Mouse (Mus musculus) cerebellum, postnatal 36 days (tissue): Measurements from ENCODE around the gene Arhgef15.
A peak's percentile ranks its signal among the peaks of the same experiment; 100 is the strongest.
"Not testable (repeated sequence)": the region's sequence is repeated elsewhere in the genome, so short reads cannot be mapped to it uniquely, and the experiment has no call there.

ENCODE experiments used
- DNase-seq, 2 experiments: peaks; one replicate each; pipeline ENCODE4 v3.0.0; 2021 to 2022; ENCODE audit warnings: mixed read lengths in 2 of 2

Gene Arhgef15

DNA sequence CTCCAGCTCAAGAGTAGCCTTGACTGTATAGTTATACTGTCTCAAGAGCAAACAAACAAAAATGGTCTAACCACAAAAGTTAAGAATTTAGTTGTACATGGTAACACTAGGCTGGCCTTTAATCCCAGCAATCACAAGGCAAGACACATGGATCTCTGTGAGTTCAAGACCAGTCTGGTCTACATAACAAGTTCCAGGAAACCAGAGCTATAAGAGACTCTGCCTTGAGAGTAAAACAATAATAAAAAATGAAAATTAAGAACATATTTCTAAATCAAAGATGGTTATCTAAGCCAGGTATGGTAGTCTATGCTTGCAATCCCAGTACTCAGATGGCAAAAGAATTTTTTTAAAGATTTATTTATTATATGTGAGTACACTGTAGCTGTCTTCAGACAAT, 7.8 kb upstream of the Arhgef15 start:
- no peak for DNase-seq

GRCm38 (mm10) chr11:68963405-68963804, 6.1 kb upstream of the Arhgef15 start:
- no peak for DNase-seq

GRCm38 (mm10) chr11:68962159-68962558, 4.9 kb upstream of the Arhgef15 start:
- not testable (repeated sequence) for DNase-seq

GRCm38 (mm10) chr11:68961596-68961995, 4.3 kb upstream of the Arhgef15 start:
- no peak for DNase-seq

- no peak for DNase-seq
Measured at GRCm38 (mm10) chr11:68957971-68958370, 691 bp upstream of the Arhgef15 start.

GRCm38 (mm10) chr11:68956697-68957096, 583 bp downstream of the Arhgef15 start:
- DNase-seq: no peak

DNA sequence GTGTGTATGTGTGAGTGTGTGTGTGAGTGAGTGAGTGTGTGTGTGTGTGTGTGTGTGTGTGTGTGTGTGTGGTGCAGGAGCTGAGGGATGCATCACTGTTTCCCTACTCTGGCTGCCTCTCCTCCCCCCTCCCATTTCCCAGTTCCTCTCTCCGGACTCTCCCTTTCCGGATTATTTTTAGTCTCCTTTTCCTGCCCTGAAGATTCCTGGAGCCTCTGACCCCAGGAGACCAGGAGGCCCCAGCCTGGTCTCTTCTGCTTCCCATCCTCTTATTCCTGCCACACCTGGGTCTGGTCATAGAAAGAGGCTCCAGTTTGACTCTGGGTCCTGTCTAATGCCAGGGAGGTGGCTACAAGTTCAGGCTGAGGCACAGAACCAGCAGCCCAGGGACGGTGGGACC, 1.2 kb downstream of the Arhgef15 start:
- DNase-seq: no peak

- DNase-seq: no peak
Measured at GRCm38 (mm10) chr11:68955473-68955872, 1.8 kb downstream of the Arhgef15 start.

- no peak for DNase-seq
Measured at GRCm38 (mm10) chr11:68954408-68954807, 2.9 kb downstream of the Arhgef15 start.

DNA sequence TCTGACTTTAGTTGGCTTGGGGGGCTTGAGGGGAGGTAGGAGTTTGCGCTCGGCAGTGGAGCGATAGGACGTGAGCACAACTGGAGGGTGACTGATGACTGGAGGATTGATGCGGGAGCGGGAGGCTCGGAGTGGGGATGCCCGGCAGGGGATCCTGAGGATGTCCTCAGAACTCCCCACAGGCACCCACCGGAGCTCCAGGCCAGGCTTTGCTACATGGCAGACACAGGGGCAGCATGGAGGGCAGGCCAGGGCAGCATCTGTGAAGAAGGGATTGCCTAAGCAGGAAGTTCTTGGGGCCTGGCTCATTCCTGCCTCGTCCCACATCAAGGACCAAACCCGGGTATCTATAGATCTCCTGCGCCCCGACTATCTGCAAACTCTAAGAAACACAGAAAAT, 3.4 kb downstream of the Arhgef15 start:
- no peak for DNase-seq

- DNase-seq: peak; percentile 49 to 55
Measured at GRCm38 (mm10) chr11:68947542-68947993, 9.7 kb downstream of the Arhgef15 start.

DNA sequence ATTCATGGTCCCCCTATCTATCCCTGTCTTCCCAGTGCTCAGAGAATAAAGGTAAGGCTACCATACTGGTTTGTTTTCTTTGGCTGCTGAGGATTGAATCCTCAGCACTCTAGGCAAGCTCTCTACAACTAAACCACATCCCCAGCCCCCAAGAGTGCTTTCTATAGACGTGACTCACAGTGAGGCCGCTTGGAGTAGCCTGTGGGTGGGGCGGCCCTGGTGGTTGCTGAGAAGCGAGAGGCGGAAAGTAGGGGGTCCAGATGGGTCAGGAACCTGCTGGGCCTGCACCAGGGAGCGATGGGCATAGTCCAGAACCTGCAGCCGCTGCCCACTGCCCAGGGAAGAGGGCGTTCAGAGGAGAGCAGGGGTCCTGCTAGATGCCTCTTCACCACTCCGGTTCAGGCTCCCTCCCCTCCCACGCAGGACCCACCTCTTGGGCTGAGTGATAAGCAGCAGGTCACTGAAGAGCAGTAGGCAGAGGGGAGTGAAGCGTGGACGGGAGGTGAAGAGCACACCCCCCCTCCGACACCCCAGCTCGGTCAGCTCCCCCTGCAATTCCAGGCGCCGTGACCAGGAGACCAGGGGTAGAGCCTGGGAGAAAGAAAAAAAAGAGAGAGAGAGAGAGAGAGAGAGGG, 10.4 kb downstream of the Arhgef15 start:
- peak in 1 of 2 experiments; percentile 24 for DNase-seq

- no peak for DNase-seq
Measured at GRCm38 (mm10) chr11:68946001-68946400, 11.3 kb downstream of the Arhgef15 start.

DNA sequence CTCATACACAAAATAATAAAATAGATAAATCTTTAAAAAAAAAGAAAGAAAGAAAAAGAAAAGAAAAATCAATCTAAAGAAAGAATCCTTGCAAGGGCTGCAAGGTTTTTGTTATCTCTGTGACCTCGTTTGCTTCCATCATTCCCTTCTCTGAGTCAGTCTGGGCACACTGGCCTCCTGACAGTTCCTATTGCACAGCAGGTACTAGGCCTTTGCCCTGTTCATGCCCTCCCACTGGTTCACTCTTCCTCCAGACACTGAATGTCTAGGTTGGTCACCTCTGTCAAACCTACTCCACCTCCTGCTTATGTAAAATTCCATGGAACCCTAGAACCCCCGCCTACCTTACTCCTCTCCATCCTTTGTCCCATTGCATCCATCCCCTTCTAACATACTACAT, 12.0 kb downstream of the Arhgef15 start:
- no peak for DNase-seq

GRCm38 (mm10) chr11:68942731-68943130, 14.5 kb downstream of the Arhgef15 start:
- DNase-seq: no peak

DNA sequence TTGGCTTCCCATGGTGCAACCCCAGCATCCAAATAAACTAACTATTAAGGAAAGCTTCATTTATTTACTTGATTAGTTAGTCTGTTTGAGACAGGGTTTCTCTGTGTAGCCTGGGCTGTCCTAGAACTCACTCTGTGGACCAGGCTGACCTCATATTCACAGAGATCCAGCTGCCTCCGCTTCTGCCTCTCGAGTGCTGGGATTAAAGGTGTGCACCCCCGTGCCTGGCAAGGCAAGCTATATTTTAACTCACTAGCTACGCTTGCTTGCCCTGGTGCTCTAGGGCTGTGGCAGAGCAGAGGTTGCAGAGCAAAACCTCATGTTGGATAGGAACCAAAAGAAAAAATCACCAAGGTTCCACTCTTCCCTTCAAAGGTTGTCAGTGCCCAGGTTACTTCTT, 16.8 kb downstream of the Arhgef15 start:
- peak in 1 of 2 experiments; percentile 18 for DNase-seq

GRCm38 (mm10) chr11:68939451-68940304, 17.6 kb downstream of the Arhgef15 start:
- peak; percentile 83 to 87 for DNase-seq

DNA sequence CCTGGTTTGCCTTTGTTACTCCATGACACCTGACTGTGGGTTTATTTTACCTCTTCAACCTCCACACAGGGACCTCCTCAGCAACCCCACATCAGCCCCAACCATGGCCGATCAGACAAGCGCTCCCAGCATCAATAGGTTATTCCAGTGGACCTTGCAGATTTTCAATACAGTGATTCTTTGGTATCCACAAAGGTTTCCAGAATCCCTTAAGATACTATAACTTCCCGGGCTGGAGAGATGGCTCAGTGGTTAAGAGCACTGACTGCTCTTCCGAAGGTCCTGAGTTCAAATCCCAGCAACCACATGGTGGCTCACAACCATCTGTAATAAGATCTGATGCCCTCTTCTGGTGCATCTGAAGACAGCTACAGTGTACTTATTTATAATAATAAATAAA, 20.3 kb downstream of the Arhgef15 start:
- DNase-seq: not testable (repeated sequence)

DNA sequence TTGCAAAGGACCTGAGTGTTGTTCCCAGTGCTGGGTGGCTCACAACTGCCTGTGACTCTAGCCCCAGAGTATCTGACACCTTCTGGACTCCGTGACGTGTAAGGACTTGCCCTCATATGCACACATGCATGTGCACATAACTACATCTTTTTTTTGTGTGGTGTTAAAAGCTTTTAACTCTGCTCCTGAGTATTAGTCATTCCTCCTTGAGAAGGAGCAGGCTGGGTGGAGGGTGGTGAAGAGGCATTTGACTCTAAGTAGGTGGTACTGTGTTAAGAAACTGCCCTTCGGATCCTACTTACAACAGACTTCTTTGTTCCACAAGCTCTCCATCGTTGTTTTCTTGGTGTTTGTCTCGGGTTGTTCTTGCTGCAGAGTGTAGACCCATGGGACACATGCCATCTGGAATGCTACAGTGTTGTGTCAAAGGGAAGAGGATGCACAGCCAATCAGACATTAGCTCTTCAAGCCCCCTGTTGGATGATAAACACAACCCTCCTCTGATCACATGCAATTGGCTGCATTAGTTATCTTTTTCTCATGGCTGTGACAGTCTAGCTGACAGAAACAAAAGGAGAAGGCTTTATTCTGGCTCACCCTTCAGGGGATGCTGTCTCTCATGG, 23.3 kb downstream of the Arhgef15 start:
- DNase-seq: no peak

DNA sequence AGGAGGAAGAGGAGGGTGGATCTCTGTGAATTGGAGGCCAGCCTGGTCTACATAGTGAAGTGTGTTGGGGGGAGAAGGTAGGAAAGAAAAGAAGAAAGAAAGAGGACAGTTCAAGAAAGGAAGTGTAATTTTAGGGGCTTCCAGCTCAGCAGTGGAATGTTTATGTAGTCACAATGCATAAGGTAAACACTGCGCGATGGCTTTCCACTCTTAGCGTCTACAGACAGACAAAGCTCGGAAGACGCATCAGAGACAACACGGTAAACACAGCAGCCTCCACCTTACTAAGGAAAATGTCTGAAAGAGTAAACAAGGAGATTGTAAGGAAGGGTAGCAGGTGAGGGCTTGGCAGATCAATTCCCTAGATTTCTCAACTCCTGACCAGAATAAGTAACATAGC, 27.3 kb downstream of the Arhgef15 start:
- no peak for DNase-seq

DNA sequence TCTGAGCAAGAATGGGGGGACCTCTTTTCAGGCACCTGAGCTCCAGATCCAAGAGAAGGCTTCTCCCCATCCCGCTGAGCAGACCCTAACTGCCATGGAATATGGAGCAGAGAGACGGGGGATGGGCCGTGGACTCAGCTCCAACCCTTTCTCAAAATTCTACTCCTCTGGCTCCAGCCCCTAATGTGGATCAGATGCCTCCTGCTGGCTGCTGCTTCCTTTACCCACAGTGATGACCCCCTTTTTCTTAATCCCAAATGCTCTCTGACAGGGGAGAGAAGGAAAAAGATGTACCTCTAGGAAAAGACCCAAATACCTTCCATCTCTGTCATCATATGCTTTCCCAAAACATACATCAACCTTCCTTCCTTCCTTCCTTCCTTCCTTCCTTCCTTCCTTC, 30.3 kb downstream of the Arhgef15 start, which contains the start of gene Odf4:
Gene Odf4, minus strand, starts transcription at position 101 of the 400 bp plus-strand sequence.
- DNase-seq: no peak

DNA sequence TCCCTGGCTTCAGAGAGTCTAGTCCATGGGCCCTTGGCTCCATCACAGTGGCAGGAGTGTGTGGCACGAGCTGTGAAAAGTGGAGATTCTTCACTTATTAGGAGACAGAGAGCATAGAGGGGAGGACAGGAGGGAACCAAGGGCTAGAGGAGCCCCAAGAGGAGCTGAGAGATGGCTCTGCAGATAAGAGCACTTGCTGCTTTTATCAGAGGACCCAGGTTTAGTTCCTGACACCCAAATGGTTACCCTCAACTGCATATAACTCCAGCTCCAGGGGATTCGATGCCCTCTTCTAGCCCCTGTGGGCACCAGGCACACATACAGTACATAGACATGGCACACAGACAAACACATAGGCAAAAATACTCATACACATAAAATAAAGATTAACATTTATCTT, 32.5 kb downstream of the Arhgef15 start:
- DNase-seq: no peak

DNA sequence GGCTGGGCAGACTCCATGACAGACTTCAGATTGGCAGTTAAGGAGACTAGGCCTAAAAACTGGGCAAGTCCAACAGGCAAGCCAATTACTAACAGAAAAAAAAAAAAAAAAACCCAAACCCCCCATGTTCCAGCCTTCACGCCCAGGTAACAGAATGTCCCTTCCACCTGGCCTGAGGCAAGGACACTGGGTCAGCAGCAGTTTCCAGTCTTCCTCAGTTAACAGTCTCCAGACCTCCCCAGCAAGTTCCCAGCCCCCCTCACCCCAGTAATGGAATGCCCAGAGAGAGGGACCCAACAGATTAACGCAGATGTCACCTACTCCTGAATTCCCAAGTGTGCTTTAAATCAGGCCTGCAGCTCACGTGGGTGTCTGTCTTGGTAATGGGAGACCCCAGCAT, 34.1 kb downstream of the Arhgef15 start:
- DNase-seq: no peak

- DNase-seq: no peak
Measured at GRCm38 (mm10) chr11:68914566-68914965, 42.7 kb downstream of the Arhgef15 start.
